Comparison of ENCODE assay signal across 8 mouse cellular contexts in the genomic region with DNA sequence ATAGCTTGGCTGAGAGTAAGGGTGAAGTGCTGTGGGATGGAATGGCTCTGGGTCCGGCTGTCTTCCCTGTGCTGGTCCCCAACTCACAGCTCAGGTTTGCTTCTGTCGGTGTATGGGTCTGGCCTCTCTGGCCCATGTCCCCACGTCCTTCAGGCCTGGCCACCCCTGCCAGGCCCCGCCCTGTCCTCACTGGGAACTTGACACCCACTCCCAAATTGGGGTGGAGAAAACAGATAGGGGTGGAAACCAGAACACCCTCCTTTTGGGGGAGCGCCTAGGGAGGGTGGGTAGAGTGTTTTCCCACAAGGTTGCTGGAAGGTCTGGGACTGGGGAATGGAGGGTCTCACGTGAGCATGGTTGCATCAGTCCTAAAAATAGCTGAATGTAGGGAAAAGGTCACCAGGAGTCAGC. TPM values are rescaled to one million over a fixed set of nuclear protein-coding genes. Genes with fewer than 3 reads are reported as not detected.
A peak's percentile ranks its signal among the peaks of the same experiment; 100 is the strongest.
DNase-seq lines count a peak whose midpoint lies in the region; ATAC-seq and TF ChIP-seq lines count a peak whose summit lies in the region.

A gene (minus strand): TSS at position 153 of the 411 bp plus-strand sequence.

- peak; percentile 81 to 90 for DNase-seq in heart, adult 18-20 months
- peak; percentile 46 for DNase-seq in testis, postnatal 10 days (ENCODE audit: low spot score)
- no peak for DNase-seq in urinary bladder, postnatal 10 days (ENCODE audit: low spot score)
- DNase-seq in yolk sac, embryonic 10.5 days (ENCODE audit: low spot score) = no peak

- 27% methylated on average over 6 of the region's 6 CpGs for WGBS in midbrain, embryonic 12.5 days
- 46% methylated on average over 6 of the region's 6 CpGs for WGBS in midbrain, embryonic 16.5 days
- 23% methylated on average over 6 of the region's 6 CpGs for WGBS in kidney, embryonic 16.5 days
- WGBS in intestine, postnatal 0 days = 48% methylated on average over 6 of the region's 6 CpGs

- H3K36me3 ChIP-seq in midbrain, embryonic 12.5 days = peaks cover 27% of the 10 kb centered on the region
- peaks cover 17% of the 10 kb centered on the region for H3K36me3 ChIP-seq in midbrain, embryonic 16.5 days (ENCODE audit: control insufficient read depth, insufficient read depth, low read length)
- peaks cover 14% of the 10 kb centered on the region for H3K36me3 ChIP-seq in kidney, embryonic 16.5 days (ENCODE audit: insufficient read depth, low read length)
- peaks cover 29% of the 10 kb centered on the region for H3K36me3 ChIP-seq in intestine, postnatal 0 days (ENCODE audit: control insufficient read depth, insufficient read depth)

- no peak within 1 kb of the TSS for H3K4me2 ChIP-seq in midbrain, embryonic 12.5 days (replicated peaks)
- no peak within 1 kb of the TSS for H3K4me2 ChIP-seq in midbrain, embryonic 16.5 days (ENCODE audit: low read length)
- peak within 1 kb of the TSS; percentile 42 for H3K4me2 ChIP-seq in kidney, embryonic 16.5 days (replicated peaks; ENCODE audit: low read depth, low read length)
- H3K4me2 ChIP-seq in intestine, postnatal 0 days (replicated peaks; ENCODE audit: low read depth) = no peak within 1 kb of the TSS

- H3K4me1 ChIP-seq in midbrain, embryonic 12.5 days = peaks cover 9% of the 10 kb centered on the region
- H3K4me1 ChIP-seq in midbrain, embryonic 16.5 days (ENCODE audit: control insufficient read depth, insufficient read depth, low read length) = peaks cover 9% of the 10 kb centered on the region
- peaks cover 17% of the 10 kb centered on the region for H3K4me1 ChIP-seq in kidney, embryonic 16.5 days (ENCODE audit: insufficient read depth, low read length)
- H3K4me1 ChIP-seq in intestine, postnatal 0 days (replicated peaks; ENCODE audit: control insufficient read depth, insufficient read depth, low read length) = 0 out of 2 replicates have a peak, but pooled peaks cover 8% of the 10 kb centered on the region

- no peaks in the 10 kb centered on the region for H3K9me3 ChIP-seq in midbrain, embryonic 12.5 days
- H3K9me3 ChIP-seq in midbrain, embryonic 16.5 days (replicated peaks; ENCODE audit: control insufficient read depth, low read length, poor library complexity, severe bottlenecking) = no peaks in the 10 kb centered on the region
- no peaks in the 10 kb centered on the region for H3K9me3 ChIP-seq in kidney, embryonic 16.5 days (ENCODE audit: low read length)
- no peaks in the 10 kb centered on the region for H3K9me3 ChIP-seq in intestine, postnatal 0 days (ENCODE audit: control insufficient read depth)

- ATAC-seq in midbrain, embryonic 12.5 days (ENCODE audit: low FRiP score, low read depth) = no peak
- no peak for ATAC-seq in midbrain, embryonic 16.5 days
- no peak for ATAC-seq in kidney, embryonic 16.5 days (ENCODE audit: low FRiP score, low TSS enrichment)
- ATAC-seq in intestine, postnatal 0 days = no peak

- no peak for TF ChIP-seq CTCF in intestine, postnatal 0 days (IDR thresholded peaks at IDR 0.05; ENCODE audit: low read depth)

- H3K9ac ChIP-seq in midbrain, embryonic 12.5 days (replicated peaks) = peak within 1 kb of the TSS; percentile 41; the same call in 1 of the 2 replicates
- no peak within 1 kb of the TSS for H3K9ac ChIP-seq in midbrain, embryonic 16.5 days (ENCODE audit: low read depth, low read length)
- no peak within 1 kb of the TSS for H3K9ac ChIP-seq in kidney, embryonic 16.5 days (replicated peaks; ENCODE audit: low read length)
- H3K9ac ChIP-seq in intestine, postnatal 0 days (ENCODE audit: low read depth, low read length) = no peak within 1 kb of the TSS

- 0 out of 2 replicates have a peak, but pooled peaks cover 10% of the 10 kb centered on the region for H3K27me3 ChIP-seq in midbrain, embryonic 12.5 days
- H3K27me3 ChIP-seq in midbrain, embryonic 16.5 days (ENCODE audit: control insufficient read depth, insufficient read depth, low read depth, low read length) = no peaks in the 10 kb centered on the region
- no peaks in the 10 kb centered on the region for H3K27me3 ChIP-seq in kidney, embryonic 16.5 days (ENCODE audit: insufficient read depth, low read length)
- no peaks in the 10 kb centered on the region for H3K27me3 ChIP-seq in intestine, postnatal 0 days (replicated peaks; ENCODE audit: control insufficient read depth, insufficient read depth, low read length)

- no peak within 1 kb of the TSS for H3K27ac ChIP-seq in midbrain, embryonic 12.5 days (replicated peaks)
- H3K27ac ChIP-seq in midbrain, embryonic 16.5 days (ENCODE audit: low read length) = no peak within 1 kb of the TSS
- H3K27ac ChIP-seq in kidney, embryonic 16.5 days (ENCODE audit: low read length) = no peak within 1 kb of the TSS
- H3K27ac ChIP-seq in intestine, postnatal 0 days (ENCODE audit: low read depth, low read length) = no peak within 1 kb of the TSS

- H3K4me3 ChIP-seq in midbrain, embryonic 12.5 days = no peak within 1 kb of the TSS
- no peak within 1 kb of the TSS for H3K4me3 ChIP-seq in midbrain, embryonic 16.5 days (ENCODE audit: low read depth, low read length)
- H3K4me3 ChIP-seq in kidney, embryonic 16.5 days (ENCODE audit: low read length) = no peak within 1 kb of the TSS
- no peak within 1 kb of the TSS for H3K4me3 ChIP-seq in intestine, postnatal 0 days (ENCODE audit: low read depth, low read length)

RNA-seq across cellular contexts. Expression of the gene that starts here (rescaled TPM):
- polyA plus RNA-seq in midbrain, embryonic 12.5 days (2016; fragmentation: Nextera tagmentation; extraction: Ambion mirVana) = 0.90 and 1.1 TPM in 2 replicates
- 0.96 and 1.2 TPM in 2 replicates for polyA plus RNA-seq in midbrain, embryonic 16.5 days (2015; fragmentation: Nextera tagmentation; extraction: Ambion mirVana)
- 100 to 1,000 TPM; 559 to 601 TPM for total RNA-seq in heart, adult 18-20 months (2021)
- 7.4 and 8.1 TPM in 2 replicates for polyA plus RNA-seq in kidney, embryonic 16.5 days (2015; fragmentation: Nextera tagmentation; extraction: Ambion mirVana)
- 0.43 and 0.46 TPM in 2 replicates for polyA plus RNA-seq in intestine, postnatal 0 days (2015; fragmentation: Nextera tagmentation; extraction: Ambion mirVana)

Comparison
In these comparisons a context has a peak if more than half of its experiments do, and no peak if none do; other contexts are left out.
1. DNase-seq: peak in heart, adult 18-20 months (2 of 2) and testis, postnatal 10 days (single experiment); none in urinary bladder, postnatal 10 days (single experiment) and yolk sac, embryonic 10.5 days (single experiment).